Mouse (Mus musculus): ENCODE measurements around the gene Fars2.

Gene Fars2

GRCm38 (mm10) chr13:36285235-36285634 lies 168.0 kb downstream of the Fars2 start:
- DNase-seq (ENCODE audit: inconsistent age in 2 of 2, low spot score in 1 of 2), result no peak

GRCm38 (mm10) chr13:36293511-36293910 lies 176.3 kb downstream of the Fars2 start:
- no peak for DNase-seq (ENCODE audit: inconsistent age in 2 of 2, low spot score in 1 of 2)

GRCm38 (mm10) chr13:36294503-36294902 lies 177.3 kb downstream of the Fars2 start:
- no peak for DNase-seq (ENCODE audit: inconsistent age in 2 of 2, low spot score in 1 of 2)

- DNase-seq (ENCODE audit: inconsistent age in 2 of 2, low spot score in 1 of 2), result peak; percentile 33 to 68
Observed at GRCm38 (mm10) chr13:36295848-36296247, 178.6 kb downstream of the Fars2 start.

- no peak for DNase-seq (ENCODE audit: inconsistent age in 2 of 2, low spot score in 1 of 2)
Observed at GRCm38 (mm10) chr13:36296574-36296973, 179.4 kb downstream of the Fars2 start.

GRCm38 (mm10) chr13:36297950-36298781 lies 181.0 kb downstream of the Fars2 start:
- no peak for DNase-seq (ENCODE audit: inconsistent age in 2 of 2, low spot score in 1 of 2)

- no peak for DNase-seq (ENCODE audit: inconsistent age in 2 of 2, low spot score in 1 of 2)
Observed at GRCm38 (mm10) chr13:36298782-36299031, 181.5 kb downstream of the Fars2 start.

GRCm38 (mm10) chr13:36302770-36303169 lies 185.6 kb downstream of the Fars2 start:
- peak in 1 of 2 experiments; percentile 43 for DNase-seq (ENCODE audit: inconsistent age in 2 of 2, low spot score in 1 of 2)

- DNase-seq (ENCODE audit: inconsistent age in 2 of 2, low spot score in 1 of 2), result no peak
Observed at GRCm38 (mm10) chr13:36305306-36305705, 188.1 kb downstream of the Fars2 start.

GRCm38 (mm10) chr13:36307386-36307785 lies 190.2 kb downstream of the Fars2 start:
- no peak for DNase-seq (ENCODE audit: inconsistent age in 2 of 2, low spot score in 1 of 2)

- DNase-seq (ENCODE audit: inconsistent age in 2 of 2, low spot score in 1 of 2), result no peak
Observed at GRCm38 (mm10) chr13:36309160-36309559, 191.9 kb downstream of the Fars2 start.

- peak in 1 of 2 experiments; percentile 50 for DNase-seq (ENCODE audit: inconsistent age in 2 of 2, low spot score in 1 of 2)
Observed at GRCm38 (mm10) chr13:36314218-36314617, 197.0 kb downstream of the Fars2 start.

- DNase-seq (ENCODE audit: inconsistent age in 2 of 2, low spot score in 1 of 2), result no peak
Observed at GRCm38 (mm10) chr13:36314860-36315800, 197.9 kb downstream of the Fars2 start.

- DNase-seq (ENCODE audit: inconsistent age in 2 of 2, low spot score in 1 of 2), result no peak
Observed at GRCm38 (mm10) chr13:36317824-36318223, 200.6 kb downstream of the Fars2 start.

GRCm38 (mm10) chr13:36324624-36325023 lies 207.4 kb downstream of the Fars2 start:
- DNase-seq (ENCODE audit: inconsistent age in 2 of 2, low spot score in 1 of 2), result no peak

GRCm38 (mm10) chr13:36326539-36326938 lies 209.3 kb downstream of the Fars2 start:
- no peak for DNase-seq (ENCODE audit: inconsistent age in 2 of 2, low spot score in 1 of 2)

GRCm38 (mm10) chr13:36329871-36330270 lies 212.7 kb downstream of the Fars2 start:
- no peak for DNase-seq (ENCODE audit: inconsistent age in 2 of 2, low spot score in 1 of 2)

GRCm38 (mm10) chr13:36330542-36330941 lies 213.3 kb downstream of the Fars2 start:
- no peak for DNase-seq (ENCODE audit: inconsistent age in 2 of 2, low spot score in 1 of 2)

GRCm38 (mm10) chr13:36334748-36335147 lies 217.5 kb downstream of the Fars2 start:
- DNase-seq (ENCODE audit: inconsistent age in 2 of 2, low spot score in 1 of 2), result no peak

GRCm38 (mm10) chr13:36351529-36351928 lies 234.3 kb downstream of the Fars2 start:
- DNase-seq (ENCODE audit: inconsistent age in 2 of 2, low spot score in 1 of 2), result no peak

GRCm38 (mm10) chr13:36357469-36357868 lies 240.3 kb downstream of the Fars2 start:
- DNase-seq (ENCODE audit: inconsistent age in 2 of 2, low spot score in 1 of 2), result no peak

GRCm38 (mm10) chr13:36361419-36361818 lies 244.2 kb downstream of the Fars2 start:
- DNase-seq (ENCODE audit: inconsistent age in 2 of 2, low spot score in 1 of 2), result no peak

Measured in adrenal gland, adult (tissue).